Mouse (Mus musculus) c-Kit-positive CD71-negative TER-119-negative erythroid progenitor cells, embryonic 14.5 days (primary cell): ENCODE results near the gene Nfib.
"Not testable (repeated sequence)": the region's sequence is repeated elsewhere in the genome, so short reads cannot be mapped to it uniquely, and the experiment has no call there.

Source experiments
- DNase-seq: peaks from one replicate; pipeline ENCODE4 v3.0.0-alpha.2; 2013; ENCODE audit warnings: low read depth

Gene Nfib

DNA sequence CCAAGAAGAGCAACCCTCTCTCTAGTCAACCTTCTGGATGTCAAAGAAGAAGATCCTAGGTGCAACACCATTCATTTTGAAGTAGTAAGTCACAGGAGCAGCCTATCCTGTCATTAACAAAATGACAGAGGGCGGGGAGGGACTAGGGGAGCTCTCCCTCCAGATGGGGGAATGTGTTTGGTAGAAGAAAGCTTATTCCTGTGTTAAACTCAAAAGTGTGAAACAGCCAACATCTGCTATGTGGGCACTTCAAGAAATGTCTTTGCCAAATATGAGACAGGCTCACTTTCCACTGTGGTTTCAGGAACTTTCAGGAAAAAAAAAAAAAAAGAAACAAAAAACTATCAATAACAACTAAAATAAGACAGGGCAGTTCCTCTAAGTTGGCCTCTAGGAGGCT, 411.5 kb downstream of the Nfib start:
- no peak for DNase-seq

DNA sequence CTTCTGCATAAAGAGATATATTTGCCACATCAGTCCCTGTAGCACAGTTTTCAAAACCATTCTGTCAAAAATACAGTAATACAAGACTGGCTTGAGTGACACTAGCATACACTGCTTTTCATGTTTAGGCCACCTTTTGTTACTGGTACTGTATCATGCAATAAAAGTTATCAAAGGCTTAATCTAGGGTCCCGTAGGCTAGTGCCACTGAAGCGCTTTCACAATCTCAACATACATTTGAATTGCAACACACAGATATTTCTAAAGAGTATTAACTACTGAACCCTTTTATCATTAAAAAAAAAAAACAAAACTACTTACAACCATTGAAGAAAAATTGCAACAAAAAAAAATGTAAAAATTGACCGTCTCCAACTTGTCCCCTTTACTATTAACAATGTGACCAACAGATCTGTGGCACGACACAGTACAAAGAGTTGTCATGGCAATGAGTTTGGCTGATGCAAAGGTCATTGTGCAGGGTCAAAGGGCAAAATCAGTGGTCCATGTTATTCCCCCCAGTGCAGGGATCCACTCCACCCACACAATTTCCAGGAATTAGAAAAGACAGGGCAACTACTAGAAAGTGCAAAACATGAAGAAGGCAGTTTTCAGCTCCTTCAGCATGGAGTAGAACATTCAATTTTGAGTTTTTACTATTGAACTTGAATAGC, 414.2 kb downstream of the Nfib start:
- no peak for DNase-seq

DNA sequence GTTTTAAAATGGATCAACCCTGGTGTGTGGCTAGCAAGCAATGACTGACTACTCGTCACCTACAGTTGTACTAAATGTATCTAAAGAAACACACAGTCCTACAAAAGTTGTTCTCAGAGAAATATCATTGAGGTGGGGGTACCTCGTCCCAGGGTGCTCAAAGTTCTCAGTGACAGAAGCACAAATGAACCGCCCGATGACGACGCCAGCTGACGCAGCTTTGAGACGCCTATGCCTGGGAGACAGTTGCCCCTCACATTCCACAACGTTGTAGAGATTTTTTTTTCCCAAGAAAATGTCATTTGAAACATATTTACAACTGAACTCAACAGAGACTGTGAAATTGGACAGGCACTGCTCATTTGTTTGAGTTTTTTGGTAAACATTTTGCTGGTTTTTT, 414.9 kb downstream of the Nfib start:
- DNase-seq, result no peak

- DNase-seq, result no peak
Observed at GRCm38 (mm10) chr4:82289596-82289995, 416.0 kb downstream of the Nfib start.

DNA sequence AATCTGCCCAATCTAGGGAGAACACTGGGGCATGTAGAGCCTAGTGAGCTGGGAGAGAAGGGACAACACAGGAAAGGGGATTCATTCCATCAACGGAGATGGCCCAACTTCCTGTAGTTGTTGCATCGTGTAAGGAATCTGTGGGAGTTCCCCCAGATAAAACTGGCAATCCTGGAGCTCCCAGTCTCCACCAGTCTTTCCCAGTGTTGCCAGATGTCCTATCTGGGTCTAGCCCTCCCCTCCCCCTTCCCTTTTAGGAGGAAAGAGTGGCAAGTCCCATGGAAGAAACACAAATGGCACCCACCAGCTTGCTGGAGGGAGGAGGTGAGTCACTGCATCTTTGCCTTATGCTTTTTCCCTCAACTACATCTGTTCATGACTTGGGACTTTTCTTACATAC, 417.4 kb downstream of the Nfib start:
- no peak for DNase-seq

DNA sequence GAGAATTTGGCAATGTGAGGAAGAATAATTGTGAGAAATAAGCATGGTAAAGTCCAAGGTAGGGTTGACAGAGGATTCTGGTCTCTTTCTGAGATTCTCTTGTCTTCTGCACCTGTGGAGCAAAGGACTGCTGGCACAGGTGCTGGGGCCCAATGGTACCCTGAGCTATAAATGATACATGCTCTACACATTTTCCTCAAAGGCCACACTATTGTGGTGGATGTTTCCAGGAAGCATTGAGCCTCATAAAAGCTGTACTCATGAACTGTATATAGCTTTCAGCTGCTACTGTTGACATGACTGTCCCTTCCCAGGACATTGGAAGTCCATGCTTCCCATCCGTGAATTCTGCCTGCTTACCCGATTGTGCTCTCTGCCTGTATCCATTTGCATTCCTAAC, 418.1 kb downstream of the Nfib start:
- no peak for DNase-seq

DNA sequence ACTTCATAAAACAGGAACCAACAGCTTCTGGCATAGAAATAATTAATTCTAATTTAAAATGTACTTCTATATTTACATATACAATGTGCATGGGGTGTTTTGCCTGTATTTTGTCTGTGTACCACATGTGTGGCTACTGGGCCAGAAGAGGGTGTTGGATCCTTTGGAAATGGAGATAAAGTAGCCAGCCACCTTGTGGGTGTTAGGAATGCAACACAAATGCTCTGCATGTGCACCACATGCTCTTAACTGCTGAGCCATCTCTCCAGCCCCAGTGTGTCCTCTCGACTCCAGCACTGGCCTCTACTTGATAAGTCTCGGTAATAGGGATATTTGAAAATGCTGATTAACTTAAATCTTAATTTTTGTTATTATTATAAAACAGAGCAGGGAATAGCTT, 418.6 kb downstream of the Nfib start:
- DNase-seq, result no peak

GRCm38 (mm10) chr4:82283536-82283935, 422.0 kb downstream of the Nfib start:
- no peak for DNase-seq

GRCm38 (mm10) chr4:82275996-82276395, 429.6 kb downstream of the Nfib start:
- DNase-seq, result no peak

GRCm38 (mm10) chr4:82273049-82273754, 432.3 kb downstream of the Nfib start:
- no peak for DNase-seq

DNA sequence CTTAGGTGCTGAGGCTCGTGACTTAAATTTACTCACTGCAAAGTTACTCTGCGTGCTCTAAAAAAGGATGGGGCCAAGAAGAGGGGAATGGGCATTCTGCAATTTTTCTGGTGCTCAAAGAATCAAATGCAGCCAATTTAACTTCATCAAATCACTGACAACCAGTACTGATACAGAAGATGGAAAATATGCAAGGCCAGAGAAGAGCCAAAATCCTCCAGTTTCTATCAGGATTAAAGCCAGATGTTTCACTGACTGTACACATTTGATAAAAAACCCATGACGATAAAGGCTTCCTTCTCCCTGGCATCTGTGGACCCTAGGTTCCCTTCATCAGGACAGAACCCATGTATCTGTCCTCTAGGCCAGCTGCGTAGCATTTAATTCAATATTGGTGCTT, 433.5 kb downstream of the Nfib start:
- no peak for DNase-seq

DNA sequence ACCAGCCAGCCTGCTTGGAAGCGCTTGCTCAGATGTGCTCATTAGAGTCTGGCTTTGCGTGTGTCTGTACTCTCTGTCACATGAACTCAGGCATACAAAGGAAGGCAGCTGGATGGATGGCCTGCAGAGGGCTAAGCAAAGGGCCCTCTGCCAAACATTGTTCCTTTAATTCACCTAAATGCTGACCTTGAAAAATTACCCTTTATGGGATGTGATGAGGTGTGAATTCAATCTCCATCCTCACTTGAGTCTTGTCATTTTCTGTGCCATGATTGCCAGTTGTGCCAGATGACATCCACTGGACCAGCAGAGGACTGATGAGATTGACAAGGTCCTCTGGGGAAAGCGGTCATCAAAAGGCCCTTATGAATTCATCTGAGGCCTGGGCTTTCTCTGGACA, 434.0 kb downstream of the Nfib start:
- no peak for DNase-seq

- DNase-seq, result no peak
Observed at GRCm38 (mm10) chr4:82267832-82268778, 437.4 kb downstream of the Nfib start.

DNA sequence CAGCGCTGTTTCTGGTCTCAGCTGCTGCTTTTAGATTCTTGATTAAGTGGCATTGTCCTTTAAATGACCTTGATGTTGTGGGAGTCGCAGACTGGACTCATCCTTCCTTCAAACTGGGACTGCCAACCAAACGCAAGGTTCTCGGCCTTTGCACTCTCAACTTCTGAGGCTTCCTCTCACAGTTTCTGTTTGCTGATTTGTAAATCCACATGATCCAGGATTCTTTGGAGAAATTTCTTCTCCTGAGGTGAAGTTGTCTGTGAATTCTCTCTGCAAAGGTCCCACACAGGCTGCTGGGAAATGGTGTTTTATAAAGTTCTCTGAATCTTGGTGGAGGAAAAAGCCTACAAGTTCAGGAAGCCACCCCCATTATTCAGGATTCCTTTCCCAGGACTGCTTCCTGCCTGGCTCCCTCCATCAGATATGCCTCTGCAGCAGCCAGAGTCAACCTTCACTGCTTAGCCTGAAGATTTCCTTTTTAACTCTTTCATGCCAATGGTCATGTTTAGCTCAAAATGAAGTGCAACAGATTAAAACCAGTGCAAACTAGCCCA, 439.4 kb downstream of the Nfib start:
- no peak for DNase-seq

DNA sequence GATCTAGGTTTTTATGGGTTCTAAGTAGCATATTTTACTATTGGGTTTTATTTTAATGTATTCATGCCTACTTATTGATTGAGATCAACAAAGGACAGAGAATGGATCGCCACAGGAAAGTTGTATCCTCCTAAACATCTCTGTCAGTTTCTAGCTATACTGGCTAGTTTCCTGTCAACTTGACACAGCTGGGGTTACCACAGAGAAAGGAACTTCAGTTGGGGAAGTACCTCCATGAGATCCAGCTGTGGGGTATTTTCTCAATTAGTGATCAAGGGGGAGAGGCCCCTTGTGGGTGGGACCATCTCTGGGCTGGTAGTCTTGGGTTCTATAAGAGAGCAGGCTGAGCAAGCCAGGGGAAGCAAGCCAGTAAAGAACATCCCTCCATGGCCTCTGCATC, 447.0 kb downstream of the Nfib start:
- not testable (repeated sequence) for DNase-seq

DNA sequence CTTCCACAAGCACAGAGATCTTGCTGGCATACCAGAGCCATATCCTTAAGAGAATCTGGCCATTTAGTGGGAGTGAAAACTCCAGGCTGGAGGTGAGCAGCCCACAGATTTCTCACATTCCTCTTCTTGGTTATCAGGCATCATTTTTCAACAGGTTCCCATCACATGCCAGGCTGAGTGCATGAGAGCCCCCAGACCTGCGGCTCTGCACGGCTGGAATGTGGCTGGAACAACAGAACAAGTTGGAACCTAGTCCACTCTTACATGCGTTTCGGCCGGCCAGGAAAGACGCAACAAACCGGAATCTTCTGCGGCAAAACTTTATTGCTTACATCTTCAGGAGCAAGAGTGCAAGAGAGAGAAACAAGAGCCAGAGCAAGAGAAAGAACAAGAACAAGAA, 453.5 kb downstream of the Nfib start:
- no peak for DNase-seq

- no peak for DNase-seq
Observed at GRCm38 (mm10) chr4:82250355-82250659, 455.2 kb downstream of the Nfib start.

GRCm38 (mm10) chr4:82249518-82250354, 455.8 kb downstream of the Nfib start:
- DNase-seq, result no peak

DNA sequence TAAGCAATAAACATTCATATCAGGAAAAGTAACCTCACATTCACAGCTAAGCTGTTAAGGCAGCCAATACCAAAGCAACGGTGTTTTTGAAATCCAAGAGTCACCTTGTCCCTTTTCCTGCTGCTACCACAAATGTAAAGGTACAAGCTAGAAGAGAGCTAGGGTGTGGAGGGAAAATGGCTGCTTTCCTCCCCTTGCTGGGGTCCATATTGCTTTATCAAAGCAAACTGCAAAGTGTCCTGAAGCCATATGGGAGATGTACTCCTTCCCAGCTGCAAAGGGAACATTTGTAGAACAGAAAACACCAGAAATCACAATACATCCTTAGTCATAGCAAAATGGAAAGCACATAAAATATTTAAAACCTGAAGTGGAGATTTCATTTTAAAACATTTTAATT, 456.6 kb downstream of the Nfib start:
- no peak for DNase-seq

GRCm38 (mm10) chr4:82248031-82248430, 457.5 kb downstream of the Nfib start:
- no peak for DNase-seq

GRCm38 (mm10) chr4:82246290-82246689, 459.3 kb downstream of the Nfib start:
- DNase-seq, result no peak
